Mouse (Mus musculus) G1E (cell line): Measurements from ENCODE around the gene Pcbd1.

Experiments used
- CTCF ChIP-seq: IDR thresholded peaks from 2 replicates; pipeline ENCODE4 v1.5.1; 2012; ENCODE audit warnings: low read depth, low read length, inconsistent platforms, mixed read lengths
- GATA1 ChIP-seq: IDR thresholded peaks from 2 replicates; pipeline ENCODE4 v1.6.1; 2012; ENCODE audit warnings: borderline replicate concordance, low read length, inconsistent platforms, mixed read lengths
- GATA2 ChIP-seq: IDR thresholded peaks from 2 replicates; pipeline ENCODE4 v1.6.1; 2012; ENCODE audit warnings: low read depth, low read length, inconsistent platforms, borderline replicate concordance
- TAL1 ChIP-seq: conservative IDR thresholded peaks from 2 replicates; pipeline ENCODE4 v1.6.1; 2012; ENCODE audit warnings: low read depth, low read length, inconsistent platforms, mixed read lengths

DNA sequence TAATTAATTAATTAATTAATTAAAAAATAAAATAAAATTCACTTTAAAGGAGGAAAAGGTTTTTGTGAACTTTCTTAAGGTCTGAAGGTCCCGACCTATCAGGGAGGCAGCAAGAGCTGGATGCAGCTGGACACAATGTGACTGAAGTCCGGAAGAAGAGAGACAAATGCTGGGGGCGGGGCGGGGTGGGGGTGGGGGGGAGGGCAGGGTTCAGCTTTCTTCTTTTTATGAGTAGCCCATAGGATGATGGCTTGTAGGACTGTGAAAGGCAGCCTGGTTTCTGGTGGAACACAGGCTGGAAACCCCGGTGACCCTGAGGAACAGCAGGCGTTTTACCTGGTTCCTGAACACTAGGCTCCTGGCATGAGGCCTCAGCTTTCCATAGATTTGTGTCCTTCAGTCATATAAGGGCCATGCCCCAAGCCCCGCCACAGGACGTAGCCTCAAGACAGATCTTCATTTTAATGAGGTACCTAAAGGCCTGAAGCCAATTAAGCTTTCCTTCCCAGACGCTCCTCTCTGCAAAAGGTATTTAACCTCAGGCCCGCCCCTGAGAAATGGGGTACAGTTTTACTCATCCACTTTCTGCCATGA is 25.8 kb upstream of the Pcbd1 start:
- TF ChIP-seq CTCF: no peak
- no peak for TF ChIP-seq GATA1
- no peak for TF ChIP-seq TAL1
- TF ChIP-seq GATA2: no peak
